Mouse (Mus musculus): Measurements from ENCODE around the gene Tlx2.

Tlx2 gene

GRCm38 (mm10) chr6:83057790-83058189, 12.3 kb downstream of the Tlx2 start, which contains the start of gene Dqx1:
Gene Dqx1, plus strand, starts transcription at chr6:83057844.
- in situ Hi-C loops (cut with MboI; ENCODE audit: low sequenced_read_pairs): loop anchor here (10.0 kb wide), 1 partner anchor 53 kb away; no protein-coding TSS in a partner anchor

- in situ Hi-C loops (cut with MboI; ENCODE audit: low sequenced_read_pairs): loop anchor here (10.0 kb wide), 1 partner anchor 50 kb away; no protein-coding TSS in a partner anchor
Measured at GRCm38 (mm10) chr6:83054871-83055431, 15.1 kb downstream of the Tlx2 start, which contains the start of gene Htra2. Gene Htra2, minus strand, starts transcription at chr6:83055273.

- in situ Hi-C loops (cut with MboI; ENCODE audit: low sequenced_read_pairs): loop anchor here (10.0 kb wide), 1 partner anchor 49 kb away; no protein-coding TSS in a partner anchor
Measured at GRCm38 (mm10) chr6:83054074-83054851, 15.8 kb downstream of the Tlx2 start, which contains the start of gene Aup1. Gene Aup1, plus strand, starts transcription at chr6:83054521.

- in situ Hi-C loops (cut with MboI; ENCODE audit: low sequenced_read_pairs): loop anchor here (10.0 kb wide), 1 partner anchor 49 kb away; no protein-coding TSS in a partner anchor
Measured at GRCm38 (mm10) chr6:83053136-83053960, 16.7 kb downstream of the Tlx2 start.

- in situ Hi-C loops (cut with MboI; ENCODE audit: low sequenced_read_pairs): no loop called here
Measured at GRCm38 (mm10) chr6:83049367-83049766, 20.7 kb downstream of the Tlx2 start.

- in situ Hi-C loops (cut with MboI; ENCODE audit: low sequenced_read_pairs): no loop called here
Measured at GRCm38 (mm10) chr6:83044742-83045141, 25.4 kb downstream of the Tlx2 start.

- in situ Hi-C loops (cut with MboI; ENCODE audit: low sequenced_read_pairs): no loop called here
Measured at GRCm38 (mm10) chr6:83043993-83044392, 26.1 kb downstream of the Tlx2 start.

- in situ Hi-C loops (cut with MboI; ENCODE audit: low sequenced_read_pairs): no loop called here
Measured at GRCm38 (mm10) chr6:83043561-83043960, 26.5 kb downstream of the Tlx2 start.

- in situ Hi-C loops (cut with MboI; ENCODE audit: low sequenced_read_pairs): no loop called here
Measured at GRCm38 (mm10) chr6:83040601-83041000, 29.5 kb downstream of the Tlx2 start.

- in situ Hi-C loops (cut with MboI; ENCODE audit: low sequenced_read_pairs): no loop called here
Measured at GRCm38 (mm10) chr6:83038496-83039012, 31.5 kb downstream of the Tlx2 start.

GRCm38 (mm10) chr6:83037188-83037587, 32.9 kb downstream of the Tlx2 start:
- in situ Hi-C loops (cut with MboI; ENCODE audit: low sequenced_read_pairs): no loop called here

- in situ Hi-C loops (cut with MboI; ENCODE audit: low sequenced_read_pairs): no loop called here
Measured at GRCm38 (mm10) chr6:83034463-83035055, 35.5 kb downstream of the Tlx2 start.

- in situ Hi-C loops (cut with MboI; ENCODE audit: low sequenced_read_pairs): no loop called here
Measured at GRCm38 (mm10) chr6:83033249-83034185, 36.6 kb downstream of the Tlx2 start, which contains the start of the genes Dok1 and Loxl3. Gene Dok1, minus strand, starts transcription at chr6:83033471. Gene Loxl3, plus strand, starts transcription at chr6:83034173.

GRCm38 (mm10) chr6:83032769-83033191, 37.3 kb downstream of the Tlx2 start:
- in situ Hi-C loops (cut with MboI; ENCODE audit: low sequenced_read_pairs): no loop called here

- in situ Hi-C loops (cut with MboI; ENCODE audit: low sequenced_read_pairs): no loop called here
Measured at GRCm38 (mm10) chr6:83031921-83032590, 38.0 kb downstream of the Tlx2 start.

- in situ Hi-C loops (cut with MboI; ENCODE audit: low sequenced_read_pairs): no loop called here
Measured at GRCm38 (mm10) chr6:83031111-83031510, 39.0 kb downstream of the Tlx2 start.

GRCm38 (mm10) chr6:83029777-83030176, 40.3 kb downstream of the Tlx2 start:
- in situ Hi-C loops (cut with MboI; ENCODE audit: low sequenced_read_pairs): no loop called here

- in situ Hi-C loops (cut with MboI; ENCODE audit: low sequenced_read_pairs): no loop called here
Measured at GRCm38 (mm10) chr6:83027706-83028105, 42.4 kb downstream of the Tlx2 start.

- in situ Hi-C loops (cut with MboI; ENCODE audit: low sequenced_read_pairs): no loop called here
Measured at GRCm38 (mm10) chr6:83027293-83027692, 42.8 kb downstream of the Tlx2 start.

Measured in CH12F3 (cell line).